In the genomic region with DNA sequence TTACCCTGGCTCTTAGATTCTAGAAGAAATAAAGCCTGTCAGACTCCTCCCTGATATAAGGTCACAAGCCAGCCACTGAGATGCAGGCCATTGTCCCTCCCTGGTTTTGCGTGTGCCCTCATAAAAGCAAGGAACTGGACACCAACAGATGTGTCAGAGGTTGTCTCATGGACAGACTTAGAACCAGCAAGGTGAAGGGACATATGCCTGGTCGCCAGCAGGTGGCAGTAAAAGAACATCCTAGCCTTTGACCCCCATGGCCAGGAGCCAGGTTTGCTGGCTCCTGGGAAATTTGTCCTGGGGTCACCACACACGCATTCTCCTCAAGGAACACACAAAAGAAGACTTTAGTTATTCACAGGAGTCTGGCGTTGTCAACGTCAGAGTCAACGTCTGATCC, we compare ENCODE assay signal across 8 mouse cellular contexts.
DNase-seq lines count a peak whose midpoint lies in the region; TF ChIP-seq lines count a peak whose summit lies in the region.

No protein-coding gene starts in this region.

- TF ChIP-seq POLR2A in olfactory bulb, adult 2 months (IDR thresholded peaks at IDR 0.05; ENCODE audit: insufficient read depth, low read depth, low read length): no peak

- no peak overlapping the region for H3K27ac ChIP-seq in olfactory bulb, adult 2 months (ENCODE audit: insufficient read depth, low read depth, low read length)

- intact Hi-C loops in left cerebral cortex, postnatal 10 days (cut with DNase I): no loop called here

- H3K4me3 ChIP-seq in olfactory bulb, adult 2 months (ENCODE audit: insufficient read depth, low read depth, low read length): no peak overlapping the region

- WGBS in olfactory bulb, adult 2 months: 51% methylated on average over 6 of the region's 6 CpGs

- H3K4me1 ChIP-seq in olfactory bulb, adult 2 months (ENCODE audit: control insufficient read depth, insufficient read depth, low read length): peaks cover 29% of the 10 kb centered on the region

- peak; percentile 69 for TF ChIP-seq CTCF in olfactory bulb, adult 2 months (IDR thresholded peaks at IDR 0.05; ENCODE audit: insufficient read depth, low read depth, low read length)

- DNase-seq in gastrocnemius, adult 18-20 months (ENCODE audit: low spot score): peak; percentile 21
- DNase-seq in gastrocnemius, postnatal 4 days (ENCODE audit: low spot score in 2 of 2): no peak
- peak; percentile 18 for DNase-seq in ovary, postnatal 14 days (ENCODE audit: low spot score)
- no peak for DNase-seq in ovary, postnatal 10 days (ENCODE audit: low spot score)
- DNase-seq in embryo, embryonic 9.5 days (ENCODE audit: extremely low spot score): peak; percentile 52
- no peak for DNase-seq in left cerebral cortex, postnatal 10 days (ENCODE audit: extremely low spot score in 1 of 2, low spot score in 2 of 2)
- no peak for DNase-seq in layer of hippocampus, adult 11-12 months (ENCODE audit: low spot score)

Comparison
In these comparisons a context has a peak if more than half of its experiments do, and no peak if none do; other contexts are left out.
1. DNase-seq: peak in gastrocnemius, adult 18-20 months (single experiment), ovary, postnatal 14 days (single experiment) and embryo, embryonic 9.5 days (single experiment); none in gastrocnemius, postnatal 4 days (0 of 2), ovary, postnatal 10 days (single experiment), left cerebral cortex, postnatal 10 days (0 of 2) and layer of hippocampus, adult 11-12 months (single experiment).